Mouse (Mus musculus): Measurements from ENCODE around the gene Adgrb2. TPM values are rescaled to one million over a fixed set of nuclear protein-coding genes. Genes with fewer than 3 reads are reported as not detected.
A peak's percentile ranks its signal among the peaks of the same experiment; 100 is the strongest.

The Adgrb2 gene
- total and polyA plus RNA-seq, 3 experiments = 0.08 TPM; not detected in 2

DNA sequence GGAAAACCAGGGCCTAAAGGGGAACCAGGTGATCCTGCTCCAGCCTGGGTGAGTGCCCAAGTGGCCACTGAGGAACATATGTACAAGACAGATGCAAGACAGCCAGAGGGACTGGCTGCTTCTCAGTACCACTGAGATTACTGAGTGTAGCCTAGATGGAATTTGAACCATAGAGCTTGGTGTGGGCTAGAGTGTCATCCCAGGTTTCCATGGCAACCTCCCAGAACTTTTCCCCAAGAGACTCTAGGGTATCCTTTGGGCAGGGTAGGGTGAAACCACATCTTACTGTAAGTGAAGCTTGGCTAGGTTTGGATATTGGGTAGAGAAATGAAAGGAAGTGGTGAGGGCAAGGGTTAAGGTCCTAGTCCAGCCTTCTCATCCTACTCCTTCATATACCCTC lies 76.3 kb downstream of the Adgrb2 start:
- no peaks in the 10 kb centered on the region for H3K4me1 ChIP-seq (ENCODE audit: control insufficient read depth in 1 of 2, insufficient read depth in 2 of 2)
- H3K9ac ChIP-seq (ENCODE audit: insufficient read depth, low read depth) = no peak overlapping the region
- peaks cover 97% of the 10 kb centered on the region for H3K27me3 ChIP-seq (replicated peaks)
- no peak for DNase-seq (ENCODE audit: extremely low read depth)
- TF ChIP-seq RAD21 (IDR thresholded peaks at IDR 0.05; ENCODE audit: low read depth, low read length) = no peak
- in situ Hi-C loops (cut with MboI; ENCODE audit: low pct_ligation_motif_present, low pct_unique_long_range_greater_than_20kb, low sequenced_read_pairs) = no loop called here
- no peak overlapping the region for H3K27ac ChIP-seq (ENCODE audit: insufficient read depth, low read depth)
- H3K79me2 ChIP-seq (replicated peaks; ENCODE audit: control insufficient read depth, extremely low read depth, insufficient read depth, poor library complexity, severe bottlenecking) = no peaks in the 10 kb centered on the region
- no peak overlapping the region for H3K4me2 ChIP-seq (ENCODE audit: insufficient read depth, low read depth, poor library complexity, severe bottlenecking)
- no peaks in the 10 kb centered on the region for H3K9me3 ChIP-seq (replicated peaks; ENCODE audit: low read length)
- dilution Hi-C loops (cut with MboI; ENCODE audit: extremely low pct_ligation_motif_present, extremely low pct_unique_long_range_greater_than_20kb, low sequenced_read_pairs) = no loop called here
- no peak overlapping the region for H3K4me3 ChIP-seq (replicated peaks in 1 of 3; ENCODE audit: low read depth in 2 of 3, low read length in 2 of 3, poor library complexity in 1 of 3)
- H3K36me3 ChIP-seq (replicated peaks in 1 of 2; ENCODE audit: control insufficient read depth in 1 of 2, insufficient read depth in 1 of 2, low read length in 1 of 2) = no peaks in the 10 kb centered on the region

DNA sequence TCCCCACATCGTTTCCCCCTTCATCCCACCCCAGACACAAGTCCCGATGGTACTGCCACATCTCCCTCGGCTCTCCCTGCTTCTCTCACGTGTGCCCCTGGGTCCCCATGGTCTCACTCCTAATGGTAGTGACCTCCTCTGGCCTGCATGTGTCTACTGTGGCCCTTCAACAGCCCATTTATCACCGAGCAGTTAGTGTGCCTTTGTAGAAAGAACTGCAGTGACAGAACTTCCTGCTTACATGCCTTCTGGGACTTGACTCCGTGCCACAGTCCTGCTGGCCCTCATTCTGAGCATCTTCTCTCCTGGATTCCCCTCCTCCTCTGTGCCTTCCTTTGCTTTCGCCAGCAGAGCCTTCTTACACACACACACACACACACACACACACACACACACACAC lies 78.5 kb downstream of the Adgrb2 start:
- H3K9ac ChIP-seq (ENCODE audit: insufficient read depth, low read depth) = no peak overlapping the region
- H3K79me2 ChIP-seq (replicated peaks; ENCODE audit: control insufficient read depth, extremely low read depth, insufficient read depth, poor library complexity, severe bottlenecking) = no peaks in the 10 kb centered on the region
- H3K27ac ChIP-seq (ENCODE audit: insufficient read depth, low read depth) = no peak overlapping the region
- no peak overlapping the region for H3K4me3 ChIP-seq (replicated peaks in 1 of 3; ENCODE audit: low read depth in 2 of 3, low read length in 2 of 3, poor library complexity in 1 of 3)
- in situ Hi-C loops (cut with MboI; ENCODE audit: low pct_ligation_motif_present, low pct_unique_long_range_greater_than_20kb, low sequenced_read_pairs) = no loop called here
- peaks cover 5% of the 10 kb centered on the region for H3K9me3 ChIP-seq (replicated peaks; ENCODE audit: low read length)
- no peak for DNase-seq (ENCODE audit: extremely low read depth)
- H3K4me2 ChIP-seq (ENCODE audit: insufficient read depth, low read depth, poor library complexity, severe bottlenecking) = no peak overlapping the region
- dilution Hi-C loops (cut with MboI; ENCODE audit: extremely low pct_ligation_motif_present, extremely low pct_unique_long_range_greater_than_20kb, low sequenced_read_pairs) = no loop called here
- no peaks in the 10 kb centered on the region for H3K36me3 ChIP-seq (replicated peaks in 1 of 2; ENCODE audit: control insufficient read depth in 1 of 2, insufficient read depth in 1 of 2, low read length in 1 of 2)
- no peaks in the 10 kb centered on the region for H3K4me1 ChIP-seq (ENCODE audit: control insufficient read depth in 1 of 2, insufficient read depth in 2 of 2)
- no peak for TF ChIP-seq ZMIZ1 (IDR thresholded peaks at IDR 0.05; ENCODE audit: low read depth, low read length)
- no peak for TF ChIP-seq IRF4 (IDR thresholded peaks at IDR 0.05; ENCODE audit: low read depth, low read length)
- TF ChIP-seq BHLHE40 (IDR thresholded peaks at IDR 0.05; ENCODE audit: low read depth, low read length) = no peak
- TF ChIP-seq E2F4 (IDR thresholded peaks at IDR 0.05; ENCODE audit: insufficient replicate concordance, low read depth, low read length) = no peak
- TF ChIP-seq TCF12 (IDR thresholded peaks at IDR 0.05; ENCODE audit: low read depth, low read length) = no peak
- no peak for TF ChIP-seq UBTF (IDR thresholded peaks at IDR 0.05; ENCODE audit: low read depth, low read length)
- no peak for TF ChIP-seq MAZ (IDR thresholded peaks at IDR 0.05; ENCODE audit: low read depth, low read length)
- no peak for TF ChIP-seq NRF1 (IDR thresholded peaks at IDR 0.05; ENCODE audit: low read depth, low read length)
- no peak for TF ChIP-seq HCFC1 (IDR thresholded peaks at IDR 0.05; ENCODE audit: low read depth, low read length)
- no peak for TF ChIP-seq CHD1 (IDR thresholded peaks at IDR 0.05; ENCODE audit: low read depth, low read length)
- peaks cover 79% of the 10 kb centered on the region for H3K27me3 ChIP-seq (replicated peaks)

DNA sequence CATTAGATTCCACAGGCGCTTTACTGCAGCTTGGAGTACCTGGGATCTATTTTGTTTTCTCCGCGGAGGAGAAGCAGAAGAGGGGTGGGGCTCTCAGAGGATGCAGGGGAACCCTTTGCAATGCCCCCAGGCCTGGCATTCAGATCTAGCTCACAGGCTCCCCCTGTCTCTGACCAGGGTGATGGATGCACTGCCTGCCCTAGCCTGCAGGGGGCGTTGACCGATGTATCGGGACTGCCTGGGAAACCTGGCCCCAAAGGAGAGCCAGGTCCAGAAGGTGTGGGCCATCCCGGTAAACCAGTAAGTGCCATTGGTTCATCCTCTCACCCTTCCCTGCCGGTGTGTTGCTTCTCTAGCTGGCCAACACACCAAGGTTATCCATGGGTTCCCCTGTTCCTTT lies 82.1 kb downstream of the Adgrb2 start:
- H3K27me3 ChIP-seq (replicated peaks) = peaks cover 70% of the 10 kb centered on the region
- H3K4me3 ChIP-seq (replicated peaks in 1 of 3; ENCODE audit: low read depth in 2 of 3, low read length in 2 of 3, poor library complexity in 1 of 3) = no peak overlapping the region
- no peaks in the 10 kb centered on the region for H3K36me3 ChIP-seq (replicated peaks in 1 of 2; ENCODE audit: control insufficient read depth in 1 of 2, insufficient read depth in 1 of 2, low read length in 1 of 2)
- in situ Hi-C loops (cut with MboI; ENCODE audit: low pct_ligation_motif_present, low pct_unique_long_range_greater_than_20kb, low sequenced_read_pairs) = no loop called here
- peaks cover 6% of the 10 kb centered on the region for H3K9me3 ChIP-seq (replicated peaks; ENCODE audit: low read length)
- H3K27ac ChIP-seq (ENCODE audit: insufficient read depth, low read depth) = no peak overlapping the region
- peak; percentile 17 for DNase-seq (ENCODE audit: extremely low read depth)
- no peaks in the 10 kb centered on the region for H3K79me2 ChIP-seq (replicated peaks; ENCODE audit: control insufficient read depth, extremely low read depth, insufficient read depth, poor library complexity, severe bottlenecking)
- dilution Hi-C loops (cut with MboI; ENCODE audit: extremely low pct_ligation_motif_present, extremely low pct_unique_long_range_greater_than_20kb, low sequenced_read_pairs) = no loop called here
- no peaks in the 10 kb centered on the region for H3K4me1 ChIP-seq (ENCODE audit: control insufficient read depth in 1 of 2, insufficient read depth in 2 of 2)
- no peak overlapping the region for H3K4me2 ChIP-seq (ENCODE audit: insufficient read depth, low read depth, poor library complexity, severe bottlenecking)
- no peak overlapping the region for H3K9ac ChIP-seq (ENCODE audit: insufficient read depth, low read depth)
- TF ChIP-seq MAFK (IDR thresholded peaks at IDR 0.05; ENCODE audit: insufficient replicate concordance, low read length) = no peak
- no peak for TF ChIP-seq TBP (conservative IDR thresholded peaks at IDR 0.05; ENCODE audit: low read depth, low read length)
- TF ChIP-seq MYC (IDR thresholded peaks at IDR 0.05; ENCODE audit: low read depth, low read length) = no peak
- no peak for TF ChIP-seq SIN3A (IDR thresholded peaks at IDR 0.05; ENCODE audit: low read length)
- TF ChIP-seq CHD2 (IDR thresholded peaks at IDR 0.05; ENCODE audit: low read length) = no peak
- TF ChIP-seq TCF12 (IDR thresholded peaks at IDR 0.05; ENCODE audit: low read depth, low read length) = no peak
- TF ChIP-seq USF1 (IDR thresholded peaks at IDR 0.05; ENCODE audit: low read depth, low read length) = no peak
- TF ChIP-seq ELF1 (IDR thresholded peaks at IDR 0.05; ENCODE audit: low read depth, low read length) = no peak
- TF ChIP-seq ETS1 (conservative IDR thresholded peaks at IDR 0.05; ENCODE audit: low read depth, low read length) = no peak
- TF ChIP-seq MXI1 (IDR thresholded peaks at IDR 0.05; ENCODE audit: low read depth, low read length) = no peak
- no peak for TF ChIP-seq POLR2AphosphoS2 (IDR thresholded peaks at IDR 0.05; ENCODE audit: low read depth, low read length)
- TF ChIP-seq SMC3 (IDR thresholded peaks at IDR 0.05; ENCODE audit: low read depth, low read length) = peak; percentile 57
- TF ChIP-seq RAD21 (IDR thresholded peaks at IDR 0.05; ENCODE audit: low read depth, low read length) = peak; percentile 22
- TF ChIP-seq CTCF (conservative IDR thresholded peaks at IDR 0.05 in 1 of 2, IDR thresholded peaks at IDR 0.05 in 1 of 2; ENCODE audit: low read depth in 2 of 2, low read length in 2 of 2) = peak; percentile 35 to 97
- TF ChIP-seq ZNF384 (IDR thresholded peaks at IDR 0.05; ENCODE audit: low read depth, low read length) = no peak
- no peak for TF ChIP-seq POLR2A (IDR thresholded peaks at IDR 0.05; ENCODE audit: low read depth, low read length)
- TF ChIP-seq ZKSCAN1 (IDR thresholded peaks at IDR 0.05; ENCODE audit: borderline replicate concordance, low read depth, low read length) = no peak
- no peak for TF ChIP-seq JUN (IDR thresholded peaks at IDR 0.05; ENCODE audit: insufficient read depth, low read depth, low read length)
- no peak for TF ChIP-seq KAT2A (IDR thresholded peaks at IDR 0.05; ENCODE audit: insufficient replicate concordance, low read length)

All from CH12.LX (cell line).